Mouse (Mus musculus): ENCODE results near the gene Ppard. TPM values are rescaled to one million over a fixed set of nuclear protein-coding genes. Genes with fewer than 3 reads are reported as not detected.

Gene Ppard
- total RNA-seq (2023): 10 to 100 TPM; 42.2 to 43.7 TPM

DNA sequence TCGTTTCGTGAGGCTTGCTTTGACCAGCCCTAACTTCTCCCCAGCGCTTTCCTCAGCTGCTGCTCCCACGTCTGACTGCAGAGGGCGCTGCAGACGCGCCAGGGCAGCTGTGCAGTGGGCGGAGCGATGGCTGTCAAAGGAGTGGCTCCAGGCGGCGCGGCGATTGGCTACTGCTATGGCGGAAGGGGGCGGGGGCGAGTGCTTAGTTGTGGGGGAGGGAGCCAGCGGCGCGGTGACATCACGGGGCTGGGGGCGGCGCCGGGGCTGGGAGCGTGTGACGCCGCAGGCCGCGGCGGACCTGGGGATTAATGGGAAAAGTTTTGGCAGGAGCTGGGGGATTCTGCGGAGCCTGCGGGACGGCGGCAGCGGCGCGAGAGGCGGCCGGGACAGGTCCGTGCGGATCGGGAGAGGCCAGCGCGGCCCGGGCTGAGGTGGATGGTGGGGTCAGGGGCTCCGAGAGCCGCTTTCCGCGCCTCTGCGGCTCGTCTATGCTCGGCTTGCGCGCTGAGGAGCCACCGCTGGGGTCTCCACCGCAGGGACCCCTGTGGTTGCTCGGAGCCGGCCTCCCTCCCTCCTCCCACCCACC, at the start of gene Ppard:
Gene Ppard (plus strand): TSS at position 226 of the 586 bp plus-strand sequence.

DNA sequence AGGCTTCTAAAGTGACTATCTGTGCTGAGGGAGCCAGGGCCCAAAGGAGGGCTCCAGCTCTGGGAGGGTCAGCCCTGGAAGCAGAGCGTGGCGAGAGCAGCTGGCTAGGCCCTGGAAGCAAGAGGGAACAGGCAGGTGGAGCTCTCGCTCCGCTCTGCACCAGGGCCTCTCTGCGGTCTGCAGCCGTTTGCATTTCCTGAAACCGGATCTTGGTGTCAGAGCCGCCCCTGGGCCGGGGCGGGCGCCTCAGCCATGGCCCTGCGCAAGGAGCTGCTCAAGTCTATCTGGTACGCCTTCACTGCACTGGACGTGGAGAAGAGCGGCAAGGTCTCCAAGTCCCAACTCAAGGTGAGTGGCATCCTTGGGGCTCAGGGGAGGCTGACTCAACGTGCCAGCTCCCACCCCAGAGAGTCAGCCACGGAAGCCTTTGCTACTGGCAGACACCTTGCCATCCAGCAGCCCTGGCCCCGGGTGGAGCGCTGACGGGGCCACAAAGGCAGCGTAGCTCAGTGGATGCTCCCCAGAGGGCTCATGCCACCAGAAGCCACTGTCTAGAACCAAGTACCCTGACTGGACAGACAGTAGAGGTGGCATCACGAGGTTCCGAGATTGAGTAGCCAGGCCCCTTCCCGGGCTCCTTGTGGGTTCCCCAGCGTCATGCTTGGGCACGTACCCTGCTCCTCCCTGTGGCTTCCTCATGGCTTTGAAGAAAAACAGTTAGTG, 24.7 kb upstream of the Ppard start, which contains the start of gene Def6:
Gene Def6 (plus strand): TSS at position 188 of the 723 bp plus-strand sequence.

DNA sequence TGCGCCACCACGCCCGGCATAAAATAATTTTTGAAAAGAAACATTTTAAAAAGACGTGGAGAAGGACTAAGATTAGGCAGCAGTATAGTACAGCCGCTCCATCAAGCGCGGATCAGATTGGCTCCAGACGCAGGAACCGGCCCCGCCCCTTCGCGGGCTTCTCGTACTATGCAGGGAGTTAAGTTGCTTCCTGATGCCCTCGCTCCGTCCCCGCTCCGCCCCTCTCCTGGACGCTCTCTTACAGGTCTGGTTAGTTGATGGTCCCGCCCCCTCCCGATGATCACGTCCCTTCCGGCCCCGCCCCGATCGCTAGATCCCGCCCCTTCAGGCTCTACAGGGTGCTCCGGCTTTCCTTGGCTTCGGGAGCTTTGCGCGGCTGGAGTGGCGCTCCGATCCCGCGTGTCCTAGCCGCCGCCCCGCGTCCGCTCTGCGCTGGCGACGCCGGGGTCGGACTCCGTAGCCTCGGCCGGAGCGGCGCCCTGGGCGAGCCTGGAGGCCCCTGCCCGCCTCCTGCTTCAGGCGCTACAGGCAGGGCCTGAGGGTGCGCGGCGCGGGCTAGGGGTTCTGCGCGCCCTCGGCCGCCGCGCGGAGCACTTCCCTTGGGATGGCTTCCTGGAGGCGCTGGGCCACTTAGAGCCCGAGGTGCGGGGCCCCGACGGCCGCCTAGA, 80.8 kb downstream of the Ppard start, which contains the start of gene Fance:
Gene Fance (plus strand): TSS at position 308 of the 668 bp plus-strand sequence.

DNA sequence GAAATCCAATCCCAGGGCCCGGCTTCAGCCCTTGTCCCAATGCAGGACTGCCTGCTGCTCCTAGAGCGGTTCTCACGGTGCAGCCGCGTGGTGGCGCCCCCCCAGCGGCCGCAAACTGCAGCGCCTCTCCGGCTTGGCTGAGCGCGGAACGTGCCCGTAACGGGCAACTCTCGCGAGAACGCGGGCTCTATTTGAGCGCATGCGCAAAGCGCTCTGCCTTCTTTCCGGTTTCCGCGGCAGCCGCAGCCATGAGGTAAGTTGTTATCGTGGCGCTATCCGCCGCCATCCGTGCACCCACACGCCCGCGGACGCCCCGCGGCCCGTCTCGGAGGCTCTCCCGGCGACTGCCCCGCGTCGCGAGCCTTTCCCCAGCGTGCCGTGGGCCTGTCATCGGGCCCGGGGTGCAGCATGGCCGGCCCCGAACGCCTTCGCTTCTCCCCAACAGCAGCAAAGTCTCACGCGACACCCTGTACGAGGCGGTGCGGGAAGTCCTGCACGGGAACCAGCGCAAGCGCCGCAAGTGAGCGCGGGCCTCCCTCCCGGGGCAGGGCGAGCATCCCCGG, 95.9 kb downstream of the Ppard start, which contains the start of gene Rpl10a:
Gene Rpl10a (plus strand): TSS at position 106 of the 563 bp plus-strand sequence.

DNA sequence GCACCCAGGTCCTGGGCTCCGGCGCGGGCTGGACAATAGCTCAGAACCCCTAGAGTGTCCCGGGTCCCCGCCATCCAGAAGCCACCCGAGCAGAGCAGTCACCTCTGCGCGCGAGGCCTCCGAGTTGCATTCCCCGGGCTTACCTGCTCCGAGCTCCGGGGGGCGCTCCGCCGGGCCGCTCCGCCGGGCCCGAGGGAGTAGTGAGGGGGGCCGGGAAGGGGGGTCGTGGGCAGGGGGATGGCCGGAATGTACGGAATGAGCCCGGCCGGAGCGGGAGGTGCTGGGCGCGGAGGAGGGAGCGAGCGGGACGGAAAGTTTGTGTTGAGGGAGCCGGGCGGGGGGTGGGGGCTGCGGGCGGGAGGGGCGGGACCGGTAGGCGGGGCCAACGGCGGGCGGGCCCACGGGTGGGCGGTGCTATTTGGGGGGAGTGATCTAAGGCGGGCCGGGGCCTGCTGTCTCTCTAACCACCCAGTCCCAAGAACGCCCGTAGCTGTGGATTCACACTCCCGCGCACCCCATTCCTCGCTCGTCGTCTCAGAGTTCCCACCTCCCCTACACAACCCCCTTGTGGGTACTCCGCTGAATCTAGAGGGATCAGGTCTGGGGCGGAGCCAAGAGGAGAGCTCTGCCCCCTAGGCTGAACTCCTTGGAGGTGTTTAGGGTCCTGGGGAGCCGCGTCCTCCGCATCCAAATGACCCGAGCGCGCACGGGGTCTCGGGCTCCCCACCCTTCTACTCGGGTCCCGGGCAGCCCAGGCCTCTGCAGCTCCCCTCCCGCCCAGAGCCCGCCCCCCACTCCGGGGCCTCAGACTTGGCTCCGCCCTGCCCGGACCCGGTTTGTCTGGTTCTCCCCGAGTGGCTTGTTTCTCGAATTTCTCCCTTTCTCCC, 118.2 kb downstream of the Ppard start, which contains the start of gene Tead3:
Gene Tead3 (minus strand): TSS at position 352 of the 887 bp plus-strand sequence.

Other genes with a start within 250 kb of the Ppard start
- 1 to 10 TPM; 1.2 TPM for gene Tcp11, start 152.1 kb upstream of the Ppard start, total RNA-seq (2023)
- gene Scube3, start 90.6 kb upstream of the Ppard start, total RNA-seq (2023): under 1 TPM; 0.15 to 0.24 TPM
- 1 to 10 TPM; 6.8 to 9.0 TPM for gene Zfp523, start 55.6 kb upstream of the Ppard start, total RNA-seq (2023)
- gene Def6, start 24.9 kb upstream of the Ppard start, total RNA-seq (2023): 10 to 100 TPM; 49.9 to 51.2 TPM
- gene Fance, start 80.8 kb downstream of the Ppard start, total RNA-seq (2023): 10 to 100 TPM; 20.9 to 22.0 TPM
- gene Rpl10a, start 95.8 kb downstream of the Ppard start, total RNA-seq (2023): 100 to 1,000 TPM; 904 to 928 TPM
- not detected for gene Tead3, start 118.1 kb downstream of the Ppard start, total RNA-seq (2023)
- gene Tulp1, start 132.5 kb downstream of the Ppard start, total RNA-seq (2023): not detected

All from monocyte, adult 59 days (primary cell).